Mouse (Mus musculus) induced T-regulatory cell, adult 2 months (primary cell): Measurements from ENCODE around the gene 4930404H24Rik.

Experiments
- DNase-seq: peaks from one replicate; pipeline ENCODE4 v3.0.0-alpha.2; 2012; ENCODE audit warnings: low read depth

Gene 4930404H24Rik

DNA sequence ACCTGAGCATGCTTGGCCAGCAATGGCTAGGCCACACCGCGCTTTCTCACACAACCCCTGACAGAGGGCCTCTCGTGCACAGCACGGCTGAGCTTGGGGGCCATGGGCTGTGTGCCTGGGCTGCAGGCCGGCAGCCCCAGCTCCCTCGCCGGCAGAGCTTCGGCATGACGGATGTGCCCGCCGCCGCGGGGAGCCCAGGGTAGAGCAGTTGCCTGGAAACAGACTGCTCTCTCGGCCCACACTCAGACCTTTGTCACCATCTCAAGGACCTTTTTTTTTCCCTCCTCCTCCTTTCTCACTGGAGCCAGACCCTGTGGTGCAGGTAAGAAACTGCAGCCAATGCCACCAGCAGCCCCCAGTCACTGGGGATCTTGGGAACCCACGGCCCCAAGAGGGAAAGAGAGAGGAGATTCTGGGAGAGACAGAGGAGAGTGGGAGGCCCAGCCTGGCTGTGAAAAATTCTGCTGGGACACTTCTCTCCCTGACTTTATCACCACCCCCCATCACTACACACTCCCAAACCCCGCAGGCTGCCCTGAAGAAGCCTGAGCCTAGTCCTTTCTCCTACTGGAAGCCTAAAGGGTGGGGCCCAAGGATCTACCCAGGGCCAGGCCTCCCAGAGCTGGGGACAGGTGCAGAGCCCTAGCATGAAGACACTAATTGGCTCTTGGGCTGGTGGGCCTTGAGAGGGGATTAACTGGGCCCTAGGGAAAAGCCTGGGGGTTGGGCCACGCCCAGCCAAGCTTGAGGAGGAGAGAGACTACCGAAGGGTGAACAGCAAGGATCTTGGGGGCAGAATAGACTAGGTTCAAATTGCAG is 16.8 kb downstream of the 4930404H24Rik start:
- DNase-seq = no peak

- DNase-seq = no peak
Observed at GRCm38 (mm10) chr2:153510136-153510535, 17.5 kb downstream of the 4930404H24Rik start.

DNA sequence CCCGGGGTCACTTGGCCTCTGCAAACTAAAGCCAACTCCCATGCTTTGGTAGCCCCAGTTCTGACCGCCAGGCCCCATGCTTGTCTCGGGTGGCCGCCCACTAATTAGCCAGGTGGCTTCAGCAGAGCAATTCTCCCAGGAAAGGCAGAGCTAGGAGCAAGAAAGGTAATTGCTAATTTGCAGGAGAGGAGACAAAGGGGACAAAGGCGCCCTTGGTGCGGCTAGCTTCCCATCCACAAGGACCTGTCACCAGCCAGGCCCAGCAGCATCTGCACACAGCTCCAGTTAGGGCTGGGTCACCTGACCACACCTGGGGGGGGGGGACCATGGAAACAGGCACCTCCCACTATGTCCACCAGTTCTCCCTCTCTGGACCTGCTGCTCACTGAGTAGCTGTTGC is 19.0 kb downstream of the 4930404H24Rik start:
- no peak for DNase-seq

DNA sequence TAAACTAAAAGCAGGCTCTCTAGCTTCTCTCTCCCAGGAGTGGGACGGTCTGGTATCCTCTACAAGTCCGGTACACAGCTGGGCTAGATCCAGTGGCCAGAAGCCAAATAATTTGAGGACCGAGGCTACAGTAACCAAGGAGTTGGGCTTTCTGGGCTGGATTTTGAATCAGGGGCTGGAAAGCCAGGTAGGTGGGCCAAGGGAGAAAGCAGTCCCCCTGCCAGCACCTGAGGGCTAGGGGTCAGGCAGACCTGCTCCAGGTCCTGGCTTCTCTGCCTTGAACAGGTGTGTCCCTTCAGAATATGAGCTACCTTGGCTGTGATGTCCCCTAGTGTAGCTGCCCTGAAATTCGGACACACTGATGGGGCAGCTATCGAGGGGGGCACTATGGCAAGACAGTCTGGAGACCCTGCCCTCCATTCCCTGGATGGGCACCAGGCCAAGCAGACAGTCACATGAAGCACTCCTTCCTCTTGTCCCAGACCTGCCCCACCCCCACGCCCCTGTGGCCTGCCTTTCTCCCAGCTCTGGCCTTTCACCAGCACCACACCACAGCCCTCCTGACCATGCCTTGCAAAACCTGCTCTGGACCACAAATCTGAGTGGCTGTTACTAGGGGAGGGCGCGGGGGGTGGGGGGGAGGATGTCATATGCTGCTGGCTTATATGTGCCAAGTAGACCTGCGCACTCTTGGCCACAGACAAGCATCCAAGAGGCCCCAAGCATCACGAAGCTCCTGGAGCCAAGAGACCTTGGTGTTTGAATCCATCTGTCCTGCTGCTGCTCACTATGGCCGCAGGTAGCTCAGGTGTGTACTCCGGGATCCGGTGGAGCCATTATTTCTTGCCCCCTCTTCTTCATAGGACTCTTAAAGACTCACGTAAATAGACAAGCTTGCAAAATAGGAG is 20.1 kb downstream of the 4930404H24Rik start:
- no peak for DNase-seq

GRCm38 (mm10) chr2:153513983-153514382 is 21.4 kb downstream of the 4930404H24Rik start:
- DNase-seq = no peak

DNA sequence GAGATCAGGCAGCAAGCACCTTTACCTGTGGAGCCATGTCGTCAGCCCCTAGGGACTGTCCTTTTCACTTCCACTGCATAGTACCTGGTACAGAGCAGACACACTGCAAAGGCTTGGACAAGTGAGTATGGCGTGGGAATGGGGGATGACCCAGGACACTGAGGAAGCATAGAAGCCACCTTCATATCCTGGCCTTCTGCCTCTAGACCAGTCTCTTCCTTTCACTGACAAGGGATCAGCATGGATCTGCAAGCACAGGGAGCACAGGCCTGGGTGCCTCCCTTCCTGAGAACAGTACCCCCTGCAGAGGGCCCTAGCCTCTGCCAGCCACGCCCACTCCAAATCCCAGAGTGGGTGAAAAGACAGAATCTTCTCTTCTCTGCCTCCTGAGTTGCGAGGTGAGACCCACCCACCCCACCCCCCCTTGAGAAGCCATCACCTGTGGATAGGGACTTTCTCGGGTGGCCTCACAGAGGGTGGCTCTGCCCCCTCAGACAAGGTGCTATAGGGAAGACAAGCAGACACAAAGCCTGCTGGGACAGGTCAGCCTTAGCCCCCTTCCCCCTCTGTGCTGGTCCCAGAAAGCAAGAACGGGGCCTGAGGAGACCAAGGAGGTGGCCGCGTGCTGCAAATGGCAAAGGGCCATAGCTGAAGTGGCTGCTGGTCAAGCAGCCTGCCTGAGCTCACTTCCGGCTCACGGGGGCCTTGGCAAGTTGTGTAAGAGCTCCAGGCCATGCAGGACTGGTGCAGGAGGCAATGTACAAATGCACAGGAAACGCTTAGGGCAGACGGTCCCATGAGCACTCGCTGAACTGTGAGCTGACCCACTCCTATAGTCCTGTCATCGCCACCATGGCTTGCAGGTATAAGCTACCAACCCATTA is 22.1 kb downstream of the 4930404H24Rik start:
- no peak for DNase-seq

DNA sequence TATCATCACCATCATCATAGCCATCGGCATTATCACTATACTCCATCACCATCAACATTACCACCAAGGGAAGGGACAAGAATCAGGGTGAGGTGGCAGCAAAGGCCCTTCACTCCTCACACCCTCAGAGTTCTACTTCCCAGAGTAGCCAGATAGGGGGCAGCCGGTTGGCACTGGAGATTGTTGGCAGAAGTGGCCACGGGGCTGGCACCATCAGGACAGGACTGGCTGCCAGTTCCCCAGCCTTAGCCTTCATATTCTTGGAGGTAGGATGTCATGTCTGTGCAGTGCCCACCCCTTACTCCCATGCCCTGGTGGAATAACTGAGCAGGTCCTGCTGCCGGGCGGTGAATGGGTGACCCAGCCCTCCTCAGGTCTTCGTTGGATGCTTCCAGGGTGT is 23.0 kb downstream of the 4930404H24Rik start:
- no peak for DNase-seq

DNA sequence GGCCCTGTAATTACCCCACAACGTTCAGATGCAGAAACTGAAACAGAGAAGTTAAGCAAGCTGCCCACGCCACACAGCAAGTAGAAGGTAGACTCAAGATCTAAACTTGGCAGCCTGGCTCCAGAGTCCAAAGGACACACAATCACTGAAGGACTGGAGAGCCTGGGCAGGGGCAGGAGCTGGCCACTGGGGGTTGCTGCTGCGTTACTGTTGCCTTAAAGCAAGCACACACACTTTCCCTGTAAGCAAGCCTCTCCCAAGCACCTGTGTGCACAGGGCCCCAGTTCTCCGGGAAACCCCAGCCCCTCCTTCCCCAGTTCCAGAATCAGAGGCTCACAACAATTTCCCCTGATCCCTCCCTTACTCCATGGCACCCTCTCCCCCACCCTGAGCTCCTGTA is 24.4 kb downstream of the 4930404H24Rik start:
- no peak for DNase-seq

DNA sequence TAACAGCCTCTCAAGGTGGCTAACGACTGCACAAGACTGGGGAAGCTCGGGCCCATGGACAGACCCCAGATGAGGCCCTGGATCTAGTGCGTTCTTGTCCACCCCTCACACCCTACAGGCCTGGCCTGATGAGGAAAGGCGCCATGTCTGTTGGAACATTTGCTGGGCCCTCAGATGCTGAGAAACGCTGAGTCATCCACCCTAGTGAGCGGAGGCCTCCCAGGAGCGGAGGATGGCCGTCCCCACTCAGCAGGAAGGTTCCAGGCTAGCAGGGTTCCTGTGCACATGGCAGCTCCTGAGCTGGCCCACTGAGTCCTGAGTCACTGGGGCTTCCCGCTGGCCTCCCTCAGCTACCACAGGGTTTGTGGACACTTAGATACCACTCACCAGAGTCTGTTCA is 27.5 kb downstream of the 4930404H24Rik start:
- DNase-seq = no peak

DNA sequence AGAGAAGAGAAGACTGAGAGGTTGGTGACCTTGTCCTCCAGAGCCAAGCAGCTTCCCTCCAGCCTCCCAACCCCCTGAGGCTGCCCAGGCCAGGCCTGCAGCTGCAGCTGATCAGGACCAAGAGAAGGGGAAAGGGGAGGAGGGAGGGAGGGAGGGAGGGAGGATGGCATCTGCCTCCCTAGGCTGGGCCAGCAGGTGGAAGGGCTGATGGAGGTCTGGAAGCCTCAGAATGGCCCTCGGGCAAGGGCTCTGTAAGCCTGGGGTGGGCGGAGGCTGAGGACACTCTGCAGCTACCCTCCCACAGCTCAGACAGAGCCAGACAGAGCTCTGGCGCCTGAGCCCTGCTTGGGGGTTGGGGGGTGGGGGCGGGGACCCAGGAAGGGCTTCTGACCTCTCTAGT is 29.7 kb downstream of the 4930404H24Rik start:
- DNase-seq = no peak

- DNase-seq = no peak
Observed at GRCm38 (mm10) chr2:153523143-153523542, 30.6 kb downstream of the 4930404H24Rik start.

DNA sequence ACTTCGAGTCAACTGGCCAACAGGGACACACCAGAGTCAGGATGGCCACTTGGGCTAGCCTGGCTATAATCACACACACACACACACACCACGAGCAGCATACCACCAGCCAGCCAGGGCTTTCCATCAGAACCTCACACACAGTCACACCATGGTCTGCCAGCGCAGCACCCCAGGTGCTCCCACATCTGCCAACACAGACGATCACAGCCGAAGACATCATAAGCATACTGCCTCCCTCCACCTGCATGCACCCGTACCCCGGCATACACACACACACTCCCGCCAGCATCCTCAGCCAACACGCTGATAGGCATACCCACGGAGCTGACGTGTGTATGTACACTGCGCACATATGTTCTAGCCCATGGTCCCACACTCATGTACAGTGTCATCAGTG is 31.1 kb downstream of the 4930404H24Rik start:
- DNase-seq = no peak

- DNase-seq = no peak
Observed at GRCm38 (mm10) chr2:153524727-153525126, 32.1 kb downstream of the 4930404H24Rik start.

GRCm38 (mm10) chr2:153525906-153526311 is 33.3 kb downstream of the 4930404H24Rik start:
- peak; percentile 81 for DNase-seq

GRCm38 (mm10) chr2:153526850-153527530 is 34.4 kb downstream of the 4930404H24Rik start:
- DNase-seq = peak; percentile 43

DNA sequence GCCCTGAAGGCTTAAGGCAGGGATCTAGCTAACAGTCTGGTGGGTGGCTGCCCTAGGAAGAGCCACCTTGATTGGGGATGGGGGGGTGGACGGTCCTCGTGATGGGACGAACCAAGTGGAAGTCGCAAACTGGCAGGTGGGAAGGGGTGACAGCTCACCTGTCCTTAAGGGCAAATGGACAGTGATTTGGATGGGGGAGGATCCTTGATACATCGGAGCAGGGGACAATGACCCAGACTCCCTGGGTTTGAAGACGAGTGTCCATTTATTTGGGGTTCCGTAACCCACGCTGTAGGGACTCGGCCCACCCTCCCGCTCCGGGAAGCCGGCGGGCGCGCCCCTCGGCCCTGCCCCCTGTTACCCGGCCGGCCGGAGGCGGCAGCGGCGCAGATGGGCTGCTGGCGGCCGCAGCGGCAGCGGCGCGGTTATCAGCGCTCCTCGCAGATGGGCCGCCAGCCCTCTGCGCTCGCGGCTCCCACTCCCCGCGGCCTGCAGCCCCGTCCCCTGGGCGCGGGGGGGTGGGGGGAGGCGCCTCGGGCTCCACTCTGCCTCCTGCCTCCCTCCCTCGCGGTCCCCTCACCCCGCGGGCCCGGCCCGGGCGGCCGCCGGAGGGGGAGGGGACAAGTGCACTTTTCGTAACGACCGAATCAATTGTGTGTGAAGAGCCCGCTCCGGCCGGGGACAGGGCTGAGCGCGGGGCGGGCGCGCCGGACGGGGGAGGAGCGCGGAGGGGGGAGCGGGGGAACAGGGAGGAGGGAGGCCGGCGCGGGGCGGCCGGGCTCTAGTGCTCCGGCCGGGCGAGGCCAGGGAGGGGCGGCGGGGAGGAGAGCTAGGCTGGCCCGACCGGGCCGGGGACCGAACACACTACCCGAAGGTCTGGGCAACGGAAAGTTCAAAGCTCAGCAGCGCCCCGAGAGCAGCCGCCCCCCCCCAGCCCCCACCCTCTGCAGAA is 35.3 kb downstream of the 4930404H24Rik start:
- DNase-seq = peak; percentile 57

DNA sequence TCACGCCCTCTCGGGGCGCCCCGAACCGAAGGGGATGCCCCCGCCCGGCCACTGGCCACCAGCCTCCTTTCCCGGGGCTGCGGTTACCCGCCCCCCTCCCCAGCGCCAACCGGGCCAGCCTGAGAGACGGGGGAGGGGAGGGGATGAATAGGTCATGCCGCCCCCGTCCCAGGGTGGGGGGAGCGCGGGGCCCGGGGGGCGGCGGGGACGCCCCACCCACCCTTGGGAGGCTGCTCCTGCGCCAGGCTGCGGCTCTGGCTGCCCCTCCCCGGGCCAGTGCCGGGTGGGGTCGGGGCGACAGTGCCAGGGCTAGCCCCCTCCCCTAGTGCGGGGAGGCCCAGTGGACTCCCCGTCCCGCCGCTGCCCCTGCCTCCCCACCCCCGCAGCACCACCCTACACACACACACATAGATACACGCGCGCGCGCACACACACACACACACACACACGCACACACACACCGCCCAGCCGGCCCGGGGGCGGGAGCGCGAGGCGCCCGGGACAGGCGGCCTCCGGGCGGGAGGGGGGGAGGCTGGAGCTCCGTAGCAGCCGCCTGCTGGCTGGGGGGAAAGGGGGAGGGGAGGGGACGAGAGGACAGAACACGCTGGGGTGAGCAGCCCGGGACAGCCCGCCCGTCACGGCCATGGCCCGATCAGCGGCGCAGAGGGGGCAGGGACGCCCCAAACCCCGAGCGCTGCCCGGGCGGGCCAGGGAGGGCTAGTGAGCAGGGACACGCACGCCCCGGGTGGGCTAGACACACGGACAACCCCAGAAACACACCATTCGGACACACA is 36.2 kb downstream of the 4930404H24Rik start:
- DNase-seq = peak; percentile 58

DNA sequence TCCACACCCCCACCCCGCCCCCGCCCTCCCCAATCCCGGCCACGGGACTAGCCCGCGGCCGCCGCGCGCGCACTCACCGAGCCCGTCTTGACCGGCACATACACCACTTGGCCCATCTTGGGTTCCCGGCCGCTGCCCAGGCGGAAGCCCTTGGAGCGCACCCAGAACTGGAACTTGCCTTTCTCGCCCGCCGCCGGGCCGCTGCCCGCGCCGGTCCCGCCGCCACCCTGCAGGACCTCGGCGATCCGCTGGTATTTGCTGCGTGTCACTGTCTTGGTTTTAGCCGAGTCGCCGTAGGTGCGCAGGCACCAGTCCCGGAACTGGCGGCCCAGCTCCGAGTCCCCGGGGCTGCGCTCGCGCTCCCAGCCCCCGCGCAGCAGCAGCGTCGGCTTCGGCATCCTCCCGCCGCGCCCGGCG is 36.8 kb downstream of the 4930404H24Rik start:
- peak; percentile 58 for DNase-seq
